Mouse (Mus musculus): ENCODE data around the gene Gm7257. TPM values are rescaled to one million over a fixed set of nuclear protein-coding genes. Genes with fewer than 3 reads are reported as not detected.

The Gm7257 gene
- total RNA-seq (2023) = not detected

DNA sequence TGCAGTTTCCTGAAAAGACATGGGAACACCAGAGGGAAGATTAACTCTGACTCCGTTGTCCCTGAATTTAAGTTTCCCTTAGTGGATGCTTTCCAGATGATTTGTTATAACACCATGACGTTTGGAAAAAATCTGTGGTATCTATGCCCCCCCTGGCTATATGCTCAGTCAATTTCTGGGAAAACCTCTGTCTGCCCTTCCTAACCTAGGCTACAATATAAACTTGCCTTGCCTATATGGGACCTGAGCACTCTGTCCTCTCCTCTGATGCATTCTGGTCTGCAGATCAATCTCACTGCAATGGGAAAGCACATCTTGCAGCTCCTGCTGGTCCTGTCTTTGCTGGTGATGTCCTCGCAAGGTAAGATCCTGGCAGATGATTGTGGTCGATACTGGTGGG, at the start of gene Gm7257:
TSS of gene Gm7257 (plus strand) at position 301 of the 400 bp plus-strand sequence.

GRCm38 (mm10) chr9:36475338-36475737, 43.7 kb downstream of the Gm7257 start, which contains the start of gene Gm9513:
TSS of gene Gm9513 (plus strand) at chr9:36475638.

Other genes with a start within 250 kb of the Gm7257 start
- not detected for gene Gm9513, start 43.8 kb downstream of the Gm7257 start, total RNA-seq (2023)
- not detected for gene Gm5615, start 110.1 kb downstream of the Gm7257 start, total RNA-seq (2023)
- gene Gm17689, start 150.8 kb downstream of the Gm7257 start, total RNA-seq (2023) = not detected
- gene A630095E13Rik, start 211.5 kb downstream of the Gm7257 start, total RNA-seq (2023) = not detected